Mouse (Mus musculus): Measurements from ENCODE around the gene Trpv4.

- TF ChIP-seq CTCF (IDR thresholded peaks at IDR 0.05; ENCODE audit: low read depth, low read length), result peak; percentile 96
- TF ChIP-seq POLR2A (IDR thresholded peaks at IDR 0.05; ENCODE audit: borderline replicate concordance, low read depth, low read length), result no peak
Observed at GRCm38 (mm10) chr5:114608516-114608915, 49.7 kb downstream of the Trpv4 start.

Measured in bone marrow macrophage, adult 2 months (primary cell).